Mouse (Mus musculus) Patski (cell line): ENCODE measurements around the gene Mrrf. TPM values are rescaled to one million over a fixed set of nuclear protein-coding genes. Genes with fewer than 3 reads are reported as not detected.
"Not testable (repeated sequence)": the region's sequence is repeated elsewhere in the genome, so short reads cannot be mapped to it uniquely, and the experiment has no call there.

ENCODE experiments used
- ATAC-seq: fragments of 100-300 bp; one replicate; pipeline ENCODE4 v1.8.0; 2021
- CTCF ChIA-PET: fragments of 350-600 bp; sonication (Branson Sonifier 250); formaldehyde crosslinking; loops from one replicate; lab custom pipeline; 2022; ENCODE audit warnings: inconsistent platforms; lab: Charles Lee
- POLR2A ChIA-PET: fragments of 350-600 bp; sonication (Branson Sonifier 250); formaldehyde crosslinking; loops from one replicate; lab custom pipeline; 2022; ENCODE audit warnings: antibody characterized with exemption, inconsistent platforms; lab: Charles Lee
- DNase-seq: peaks from one replicate; pipeline ENCODE4 v3.0.0-alpha.2; 2011; ENCODE audit warnings: low read depth, low spot score
- H3K27me3 ChIP-seq: fragments of 371-371 bp; one replicate; pipeline ENCODE4 v1.5.1; 2021
- CTCF ChIP-seq: fragments of 100-300 bp; IDR thresholded peaks from one replicate; pipeline ENCODE4 v1.5.1; 2021
- in situ Hi-C: fragments of 300-500 bp; cut with MboI; formaldehyde crosslinking; loops from 3 replicates; pipeline ENCODE4 v1.11.1; 2018; ENCODE audit warnings: low pct_unique_long_range_greater_than_20kb, mixed read lengths
- polyA plus RNA-seq: library from polyadenylated mRNA; unstranded; gene quantifications from one replicate; pipeline ENCODE4 v1.2.3, GENCODE M21; 2021

Gene Mrrf
- polyA plus RNA-seq, 1 experiment from 2014 or later = 31.1 TPM

DNA sequence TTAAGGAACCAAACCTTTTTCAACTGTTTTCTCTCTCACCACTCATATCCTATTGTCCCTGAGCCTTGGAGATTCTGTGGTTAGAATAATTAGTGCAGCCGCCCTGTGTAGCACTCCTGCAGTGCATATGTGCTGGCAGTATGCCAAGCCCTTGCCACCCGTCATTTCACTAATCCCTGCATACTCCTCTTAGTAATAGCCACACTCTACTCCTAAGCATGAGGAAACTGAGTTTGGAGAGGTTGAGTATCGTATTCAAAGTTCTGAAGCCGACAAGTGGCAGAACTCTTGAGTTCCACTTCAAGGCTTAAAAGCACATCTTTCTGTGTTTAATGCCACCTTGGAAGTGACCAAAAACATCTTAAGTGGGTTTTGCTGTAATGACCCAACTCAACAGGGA, 35.9 kb downstream of the Mrrf start:
- POLR2A ChIA-PET = no interaction called here
- in situ Hi-C loops = no loop called here
- no peak for ATAC-seq
- no peak for TF ChIP-seq CTCF
- CTCF ChIA-PET = interaction anchor here (0.8 to 1.0 kb wide), 2 partner anchors 8 to 9 kb away, joined by 3 to 4 read pairs; no protein-coding TSS in a partner anchor
- no peaks in the 10 kb centered on the region for H3K27me3 ChIP-seq
- peak; percentile 17 for DNase-seq

DNA sequence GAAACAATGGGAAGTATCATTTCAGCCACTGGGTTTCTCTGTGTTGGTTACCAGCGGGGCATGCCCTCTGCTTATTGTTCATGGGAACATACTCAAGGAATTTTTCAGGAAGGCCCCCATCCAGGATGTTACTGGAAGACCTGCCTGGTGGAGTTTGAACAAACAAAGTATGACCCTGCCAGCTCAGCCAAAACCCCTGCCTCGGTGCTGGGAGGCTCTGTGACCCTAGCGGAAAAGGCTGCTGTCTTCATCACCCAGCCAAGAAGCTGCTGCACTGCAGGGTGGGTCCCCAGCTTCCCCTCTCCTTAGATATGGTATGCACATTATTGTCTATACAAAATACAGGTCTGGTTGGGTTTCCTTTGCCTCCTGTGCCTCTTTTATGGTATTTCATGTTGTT, 36.4 kb downstream of the Mrrf start:
- H3K27me3 ChIP-seq = no peaks in the 10 kb centered on the region
- ChIA-PET CTCF (no interaction called here), POLR2A (no interaction called here)
- no peak for ATAC-seq
- DNase-seq = no peak
- TF ChIP-seq CTCF = no peak
- in situ Hi-C loops = no loop called here

- no peak for ATAC-seq
- CTCF ChIA-PET = no interaction called here
- DNase-seq = no peak
- POLR2A ChIA-PET = no interaction called here
- no peak for TF ChIP-seq CTCF
- H3K27me3 ChIP-seq = no peaks in the 10 kb centered on the region
- in situ Hi-C loops = no loop called here
Observed at GRCm38 (mm10) chr2:36179487-36179886, 43.3 kb downstream of the Mrrf start.

DNA sequence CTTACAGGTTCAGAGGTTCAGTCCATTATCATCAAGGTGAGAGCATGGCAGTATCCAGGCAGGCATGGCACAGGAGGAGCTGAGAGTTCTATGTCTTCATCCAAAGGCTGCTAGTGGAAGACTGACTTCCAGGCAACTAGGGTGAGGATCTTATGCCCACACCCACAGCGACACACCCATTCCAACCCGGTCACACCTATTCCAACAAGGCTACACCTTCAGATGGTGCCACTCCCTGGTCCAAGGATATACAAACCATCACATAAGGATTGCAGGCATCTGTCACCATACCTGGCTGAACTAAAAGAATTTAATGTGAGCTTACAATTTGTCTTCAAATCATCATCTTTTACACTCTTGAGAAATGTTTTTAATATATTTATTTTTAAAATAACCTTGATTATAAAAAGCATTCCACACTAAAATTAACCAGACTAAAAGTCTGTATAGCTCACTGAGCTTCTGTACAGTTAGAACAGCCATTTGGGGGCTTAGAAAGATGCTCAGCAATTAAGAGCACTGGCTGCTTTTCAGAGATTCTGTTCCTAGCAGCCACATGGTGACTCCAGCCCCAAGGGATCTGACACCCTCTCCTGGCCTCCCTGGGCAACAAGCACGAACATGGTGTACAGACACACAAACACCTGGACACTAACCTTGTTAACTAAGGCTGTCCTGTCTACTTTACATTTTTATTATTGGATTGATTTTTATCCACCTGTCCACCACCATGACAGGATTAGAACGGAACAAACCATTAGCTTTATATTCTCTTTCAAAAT, 45.6 kb downstream of the Mrrf start:
- H3K27me3 ChIP-seq, DNase-seq, ATAC-seq, in situ Hi-C loops: not testable (repeated sequence)
- ChIA-PET CTCF (interaction anchor here (1.3 to 1.6 kb wide), 3 partner anchors 10 to 20 kb away, joined by 3 read pairs; no protein-coding TSS in a partner anchor), POLR2A (interaction anchor here (0.6 kb wide), 1 partner anchor 53 kb away, joined by 6 read pairs; no protein-coding TSS in a partner anchor)

DNA sequence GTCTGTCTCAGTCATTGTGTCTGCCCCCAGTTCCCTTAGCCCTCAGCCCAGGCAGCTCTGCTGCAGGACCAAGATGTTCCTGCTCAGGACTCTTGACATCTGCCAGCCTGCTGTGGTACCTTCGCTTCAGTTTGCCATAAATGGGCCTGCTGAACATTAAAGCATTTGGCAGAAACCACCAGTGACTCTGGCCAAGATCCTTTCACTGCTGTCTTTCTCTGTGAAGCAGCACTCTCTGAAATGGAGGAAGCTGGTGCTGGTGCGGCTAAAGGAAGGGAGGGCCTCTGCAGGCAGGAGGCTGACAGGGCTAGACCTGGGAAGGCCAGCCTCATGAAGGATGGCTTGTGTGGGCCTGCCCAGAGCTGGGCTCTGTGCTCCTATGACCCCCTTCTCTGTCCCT, 47.1 kb downstream of the Mrrf start:
- no peaks in the 10 kb centered on the region for H3K27me3 ChIP-seq
- no peak for ATAC-seq
- CTCF ChIA-PET = interaction anchor here (2.3 kb wide), 1 partner anchor 14 kb away, joined by 6 read pairs; no protein-coding TSS in a partner anchor
- in situ Hi-C loops = no loop called here
- POLR2A ChIA-PET = no interaction called here
- DNase-seq = no peak
- TF ChIP-seq CTCF = no peak

GRCm38 (mm10) chr2:36184192-36184591, 48.0 kb downstream of the Mrrf start:
- ATAC-seq (no peak), DNase-seq (no peak)
- no peak for TF ChIP-seq CTCF
- ChIA-PET POLR2A (no interaction called here), CTCF (interaction anchor here (2.3 to 2.9 kb wide), 2 partner anchors 10 to 15 kb away, joined by 6 to 12 read pairs; no protein-coding TSS in a partner anchor)
- no peaks in the 10 kb centered on the region for H3K27me3 ChIP-seq
- in situ Hi-C loops = no loop called here

DNA sequence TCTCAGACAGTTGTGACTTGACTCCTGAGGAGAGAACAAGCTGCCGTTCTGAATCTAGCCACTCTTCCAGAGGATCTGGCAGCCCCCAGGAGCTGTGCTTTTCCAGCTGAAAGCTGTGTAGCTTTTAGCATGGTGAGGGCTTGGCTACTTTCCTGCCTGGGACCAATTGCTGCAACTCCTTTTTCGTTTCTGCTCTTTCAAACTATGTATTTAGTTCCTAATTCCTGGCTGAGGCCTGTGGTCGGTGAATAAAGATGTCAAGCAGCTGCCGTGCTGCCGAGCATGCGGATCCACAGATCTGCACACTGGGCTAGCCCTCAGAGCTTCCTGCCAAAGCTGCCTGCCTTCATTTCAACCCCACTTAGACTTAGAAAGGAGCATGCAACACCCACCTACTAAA, 48.7 kb downstream of the Mrrf start:
- ChIA-PET POLR2A (no interaction called here), CTCF (interaction anchor here (2.3 to 2.9 kb wide), 2 partner anchors 10 to 15 kb away, joined by 6 to 12 read pairs; no protein-coding TSS in a partner anchor)
- TF ChIP-seq CTCF = no peak
- DNase-seq (no peak), ATAC-seq (no peak)
- in situ Hi-C loops = no loop called here
- no peaks in the 10 kb centered on the region for H3K27me3 ChIP-seq

GRCm38 (mm10) chr2:36189200-36189599, 53.0 kb downstream of the Mrrf start:
- ATAC-seq, H3K27me3 ChIP-seq, in situ Hi-C loops, DNase-seq, CTCF ChIA-PET, POLR2A ChIA-PET: not testable (repeated sequence)

DNA sequence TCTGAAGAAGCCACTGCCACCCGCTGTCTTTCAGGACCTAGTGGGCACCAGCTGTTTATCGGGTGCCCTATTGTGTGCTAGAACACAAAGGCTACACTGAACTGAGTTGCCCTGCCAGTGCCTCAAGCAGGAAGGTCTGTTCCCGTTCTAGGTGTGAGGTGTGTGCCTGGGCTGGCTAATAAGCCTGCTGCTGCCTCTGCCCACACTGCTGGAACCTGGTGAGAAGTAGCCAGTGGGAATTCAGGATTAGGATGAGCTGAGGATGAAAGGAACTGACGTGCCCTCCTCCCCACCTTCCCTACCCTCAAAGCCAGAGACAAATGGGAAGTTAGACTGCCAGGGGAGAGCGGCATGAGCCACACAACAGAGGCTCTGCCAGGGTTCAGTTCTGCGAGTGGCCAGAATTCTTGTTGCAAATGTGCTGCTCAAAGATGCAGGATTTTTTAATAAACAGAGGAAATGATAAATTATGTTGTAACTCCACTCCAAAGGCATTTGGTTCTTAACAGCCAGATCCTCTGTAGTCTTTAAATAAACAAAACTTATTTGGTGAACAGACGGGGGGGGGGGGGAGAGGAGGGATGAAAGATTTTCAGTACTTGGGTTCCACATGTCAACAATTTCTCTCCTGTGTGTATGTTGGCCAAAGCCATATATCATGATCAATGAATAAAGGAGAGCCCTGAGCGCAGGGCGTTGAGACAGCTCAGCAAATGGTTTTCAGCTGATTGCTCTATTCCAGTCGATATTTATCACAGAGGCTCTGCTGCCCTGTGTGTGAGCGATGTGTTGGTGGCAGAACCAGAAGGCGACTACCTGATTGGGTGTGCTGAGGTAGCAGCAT, 55.1 kb downstream of the Mrrf start:
- no peak for ATAC-seq

GRCm38 (mm10) chr2:36197021-36197420, 60.8 kb downstream of the Mrrf start:
- ChIA-PET CTCF (no interaction called here), POLR2A (no interaction called here)
- DNase-seq (no peak), ATAC-seq (no peak)
- in situ Hi-C loops = no loop called here
- TF ChIP-seq CTCF = no peak
- no peaks in the 10 kb centered on the region for H3K27me3 ChIP-seq

More for the DNA sequence above, 55.1 kb downstream of the Mrrf start:
- POLR2A ChIA-PET = no interaction called here
- H3K27me3 ChIP-seq = no peaks in the 10 kb centered on the region
- DNase-seq = no peak
- CTCF ChIA-PET = interaction anchor here (1.2 kb wide), 1 partner anchor 34 kb away, joined by 3 read pairs; no protein-coding TSS in a partner anchor
- in situ Hi-C loops = no loop called here
- TF ChIP-seq CTCF = no peak
